Mouse (Mus musculus) forelimb bud, embryonic 11.5 days (tissue): Measurements from ENCODE around the gene Nip7.
A peak's percentile ranks its signal among the peaks of the same experiment; 100 is the strongest.
"Not testable (repeated sequence)": the region's sequence is repeated elsewhere in the genome, so short reads cannot be mapped to it uniquely, and the experiment has no call there.

Experiments used
- DNase-seq: peaks from one replicate; pipeline ENCODE4 v3.0.0-alpha.2; 2012; ENCODE audit warnings: low read depth, low spot score

Nip7 gene

DNA sequence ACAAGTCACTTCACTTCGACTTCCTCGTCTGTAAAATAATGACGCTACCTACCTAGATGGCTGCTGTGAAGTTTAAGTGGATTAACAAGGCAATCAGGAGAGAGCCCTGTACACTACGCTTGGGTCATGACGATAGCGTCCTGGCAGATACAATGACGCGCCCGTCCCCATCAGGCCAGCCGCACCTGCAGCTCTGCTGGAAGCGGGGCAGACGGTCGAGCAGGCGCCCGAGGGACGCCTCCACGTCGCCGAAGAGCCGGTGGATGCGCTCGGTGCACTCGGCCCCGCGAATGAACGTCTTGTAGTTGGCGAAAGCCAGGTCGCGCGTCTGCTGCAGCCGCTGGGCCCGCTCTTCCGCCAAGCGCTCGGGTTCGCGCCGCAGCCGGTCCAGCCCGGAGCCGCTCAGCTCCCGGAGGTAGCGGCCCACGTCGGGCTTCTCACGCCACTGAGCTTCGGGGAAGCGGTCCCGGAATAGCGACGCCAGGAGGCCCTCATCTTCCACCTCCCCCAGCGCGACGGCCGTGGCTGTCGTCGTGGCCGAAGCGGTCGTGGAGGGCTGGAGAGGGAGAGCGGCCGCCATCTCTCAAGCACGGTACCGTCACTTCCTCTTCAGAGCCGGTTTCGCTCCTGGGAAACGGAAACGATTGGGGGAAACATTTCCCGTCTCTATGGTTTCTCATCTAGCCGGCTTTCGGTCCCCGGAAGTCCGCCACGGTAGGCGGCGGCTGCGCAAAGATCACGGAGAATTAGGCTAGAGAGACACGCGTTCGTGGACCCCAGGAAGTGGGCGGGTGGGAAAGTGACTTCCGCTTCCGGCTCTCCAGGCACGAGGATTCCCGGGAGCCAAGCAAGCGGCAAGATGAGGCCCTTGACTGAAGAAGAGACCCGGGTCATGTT lies at the start of gene Nip7, which contains the start of gene Cog8:
TSS of gene Nip7 (plus strand) at position 802 of the 897 bp plus-strand sequence.
TSS of gene Cog8 (minus strand) at position 614 of the 897 bp plus-strand sequence.
- DNase-seq: peak; percentile 98

DNA sequence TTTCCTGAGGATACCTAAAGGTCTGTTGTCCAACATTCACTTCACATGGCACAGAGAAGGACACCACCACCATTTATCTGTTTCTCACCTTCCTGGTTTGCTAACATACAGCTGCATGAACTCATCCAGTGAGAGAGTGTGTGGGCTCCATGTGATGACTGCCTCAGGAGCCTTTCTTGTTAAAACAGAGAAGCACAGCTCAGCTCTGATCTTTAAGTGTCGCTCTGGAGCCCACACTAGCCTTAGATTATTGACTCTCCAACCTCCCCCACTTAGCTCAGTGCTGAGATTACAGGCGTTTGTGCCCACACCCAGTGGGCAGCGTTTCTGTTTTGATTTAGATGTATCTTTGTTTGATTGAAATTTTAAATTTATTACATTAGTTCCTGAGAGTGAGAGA lies 48.9 kb upstream of the Nip7 start:
- no peak for DNase-seq

DNA sequence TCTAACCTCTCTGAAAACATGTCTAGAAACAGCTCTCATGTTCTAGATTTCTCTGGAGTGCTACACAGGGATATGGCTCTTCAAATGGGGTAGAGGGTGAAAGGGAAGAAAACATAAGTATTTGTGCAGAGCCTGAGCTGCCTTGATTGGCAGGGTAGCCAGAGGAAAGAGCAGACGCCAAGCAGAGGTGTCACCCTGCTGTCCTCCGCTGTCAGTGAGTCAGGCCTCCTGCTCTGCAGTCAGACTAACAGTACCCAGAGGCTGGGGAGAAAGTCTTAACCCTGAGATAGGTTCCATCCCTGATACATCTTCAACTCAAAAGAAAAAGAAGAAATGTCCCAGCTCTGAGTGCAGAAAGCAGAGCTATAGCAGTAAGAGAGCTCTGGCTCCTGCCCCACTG lies 44.0 kb upstream of the Nip7 start:
- no peak for DNase-seq

DNA sequence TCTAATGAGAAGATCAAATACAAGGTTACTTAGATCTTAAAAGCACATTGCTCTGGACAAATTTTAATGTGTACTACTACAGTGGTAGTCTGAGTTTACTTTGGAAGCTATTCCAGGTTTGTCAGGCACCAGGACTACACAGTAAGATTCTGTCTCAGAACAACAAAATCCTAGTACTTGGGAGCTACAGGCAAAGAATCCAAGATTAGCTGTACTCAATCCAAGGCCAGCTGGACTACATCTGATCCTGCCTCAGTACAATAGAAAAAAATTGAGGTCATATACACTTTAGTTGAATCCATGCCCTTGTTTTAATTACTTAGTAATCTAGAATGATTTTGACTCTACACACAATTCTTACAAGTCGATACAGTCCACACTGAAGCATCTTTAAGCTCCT lies 41.8 kb upstream of the Nip7 start:
- no peak for DNase-seq

DNA sequence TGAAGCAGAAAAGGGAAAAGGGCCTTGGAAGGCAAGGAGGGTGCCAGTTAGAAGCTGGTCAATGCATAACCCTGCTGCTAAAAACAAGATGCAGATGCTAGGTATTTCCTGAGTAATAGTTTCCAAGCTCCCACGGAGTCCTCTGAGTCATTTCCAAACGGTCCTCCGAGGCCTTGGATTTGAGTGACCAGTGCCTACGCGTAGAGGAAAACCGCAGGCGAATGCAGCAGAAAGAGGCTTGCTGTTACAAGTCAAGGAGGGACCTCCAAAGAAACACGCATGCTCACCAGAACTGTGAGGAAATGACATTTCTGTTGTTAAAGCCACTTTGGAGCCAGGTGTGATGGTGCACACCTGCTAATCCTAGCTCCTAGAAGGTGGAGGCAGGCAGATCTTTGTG lies 33.2 kb upstream of the Nip7 start:
- no peak for DNase-seq

DNA sequence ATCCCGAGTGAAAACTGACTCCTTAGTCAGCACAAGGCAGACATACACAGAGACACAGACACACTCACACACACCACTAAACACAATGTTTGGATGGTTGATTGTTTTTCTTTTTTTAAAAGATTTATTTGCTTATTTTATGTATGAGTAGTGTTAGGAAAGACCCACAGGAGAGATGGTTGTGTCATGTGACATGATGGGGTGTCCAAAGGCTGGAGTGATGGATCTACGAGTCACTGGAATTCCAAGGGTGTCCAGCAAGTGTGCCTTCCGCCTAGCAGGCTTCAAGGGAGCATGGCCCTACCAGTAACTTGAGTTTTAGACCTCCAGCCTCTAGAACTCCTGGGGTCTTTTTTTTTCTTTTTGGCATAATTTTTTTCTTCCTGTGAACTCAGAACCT lies 27.4 kb upstream of the Nip7 start:
- DNase-seq: no peak

DNA sequence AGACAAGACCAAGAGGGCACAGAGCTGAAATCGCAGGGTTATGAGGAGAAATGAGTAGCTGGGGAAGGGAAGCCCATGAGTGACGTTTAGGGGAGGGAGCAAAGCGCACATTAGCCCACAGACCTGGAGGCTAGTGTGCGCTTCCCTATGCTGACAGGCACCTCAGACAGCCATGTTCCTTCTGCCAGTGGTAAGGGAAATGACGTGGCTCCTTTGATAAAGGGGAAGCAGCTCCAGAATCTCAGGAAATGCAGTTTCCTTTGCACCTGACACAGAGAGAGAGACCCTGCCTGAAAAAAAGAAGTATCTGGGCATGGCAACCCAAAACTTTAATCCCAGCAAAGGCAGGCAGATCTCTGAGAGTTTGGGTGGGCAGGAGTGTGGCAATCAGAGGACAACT lies 26.6 kb upstream of the Nip7 start:
- DNase-seq: no peak

DNA sequence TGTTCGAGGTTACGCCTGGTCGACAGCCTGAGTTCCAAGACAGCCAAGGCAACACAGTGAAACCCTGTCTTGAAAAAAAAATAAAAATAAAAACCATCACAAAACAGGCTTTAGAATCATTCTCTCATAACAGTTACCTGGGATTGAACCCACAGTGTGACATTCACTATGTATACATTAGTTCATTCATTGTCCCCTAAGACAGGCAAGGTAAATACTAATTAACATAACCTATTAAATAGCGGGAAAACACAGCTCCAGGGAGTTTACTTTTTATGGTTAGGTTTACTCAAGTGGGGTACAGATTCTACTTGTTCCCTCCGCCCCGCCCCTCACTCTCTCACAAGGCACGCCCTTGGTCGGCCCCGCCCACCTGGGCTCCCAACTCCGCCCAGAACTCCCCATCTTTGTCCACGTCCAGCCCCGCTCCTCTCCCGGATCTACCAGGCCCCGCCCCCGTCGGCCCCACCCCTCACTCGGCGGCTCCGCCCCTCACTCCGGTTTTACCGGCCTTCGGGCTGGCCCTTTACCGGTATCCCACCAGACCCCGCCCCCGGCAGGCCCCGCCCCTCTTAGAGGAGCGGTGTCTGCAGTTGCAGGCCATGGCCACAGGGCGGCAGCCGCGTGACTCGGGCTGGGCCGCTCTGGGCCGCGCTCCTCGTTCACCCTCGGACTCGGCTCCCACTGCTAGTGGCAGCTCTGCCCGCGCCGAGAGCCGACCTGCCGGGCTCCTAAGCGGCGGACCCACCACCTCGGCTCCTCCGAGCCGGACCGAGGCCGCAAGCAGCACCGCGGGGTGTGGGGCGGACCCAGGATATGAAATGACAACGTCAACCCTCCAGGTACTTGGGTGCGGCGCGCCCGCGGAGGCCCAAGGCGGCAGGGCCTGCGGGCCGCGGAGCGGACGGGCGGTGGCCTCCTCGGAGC lies 25.8 kb upstream of the Nip7 start, which contains the start of gene Vps4a:
TSS of gene Vps4a (plus strand) at position 573 of the 927 bp plus-strand sequence.
- peak; percentile 91 for DNase-seq

DNA sequence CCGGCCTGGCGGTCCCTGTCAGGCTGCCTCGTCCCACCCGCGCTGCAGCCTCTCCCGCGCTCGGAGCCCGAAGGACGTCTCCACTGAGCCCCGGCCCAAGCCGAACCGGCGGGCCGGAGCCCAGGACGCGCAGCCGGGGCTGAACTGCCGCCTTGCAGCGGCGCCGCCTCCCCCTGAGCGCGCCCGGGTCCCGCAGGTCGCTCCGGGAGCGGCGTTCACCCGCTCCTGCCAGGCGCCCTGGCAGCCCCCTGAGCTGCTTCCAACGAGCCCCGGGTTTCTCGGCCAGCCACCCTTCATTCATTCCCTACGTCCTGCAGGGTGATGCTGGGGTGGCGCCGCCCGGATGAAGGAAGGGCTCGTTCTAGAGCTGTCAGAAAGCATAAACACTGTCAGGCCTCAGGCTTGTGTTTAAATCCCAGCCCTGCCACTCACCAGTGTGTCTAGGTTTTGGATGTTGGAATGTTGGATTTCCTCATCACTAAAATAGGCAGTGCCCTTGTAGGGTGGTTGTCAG lies 25.0 kb upstream of the Nip7 start:
- DNase-seq: no peak

DNA sequence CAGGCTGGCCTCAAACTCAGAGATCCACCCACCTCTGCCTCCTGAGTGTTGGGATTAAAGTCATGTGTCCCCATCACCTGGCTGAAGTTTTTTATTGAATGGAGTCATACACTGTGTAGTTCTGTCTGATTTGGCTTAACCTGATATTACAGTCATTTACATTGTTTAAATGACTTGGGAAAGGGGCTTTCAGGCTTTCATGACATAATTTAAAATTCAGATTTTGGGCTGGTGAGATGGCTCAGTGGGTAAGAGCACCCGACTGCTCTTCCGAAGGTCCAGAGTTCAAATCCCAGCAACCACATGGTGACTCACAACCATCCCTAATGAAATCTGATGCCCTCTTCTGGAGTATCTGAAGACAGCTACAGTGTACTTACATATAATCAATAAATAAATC lies 23.1 kb upstream of the Nip7 start:
- not testable (repeated sequence) for DNase-seq

DNA sequence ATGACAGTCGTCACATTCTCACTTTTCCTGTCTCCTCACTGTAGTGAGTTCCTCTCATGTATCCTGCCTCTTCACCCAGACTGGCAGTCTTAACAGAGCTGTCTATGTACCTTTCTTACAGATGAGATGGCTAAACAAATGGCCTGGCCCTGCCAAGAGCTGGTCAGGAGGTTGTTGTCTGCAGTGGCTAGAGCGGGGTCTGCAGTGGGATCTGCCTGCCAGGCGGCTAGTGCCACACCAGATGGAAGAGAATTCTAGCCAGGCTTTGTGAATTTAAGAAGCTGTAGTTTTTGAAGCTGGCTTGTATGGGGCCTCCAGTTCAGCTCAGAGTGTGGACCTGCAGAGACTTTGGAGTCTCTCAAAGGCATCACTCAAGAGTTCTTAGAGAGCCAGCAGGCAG lies 21.0 kb upstream of the Nip7 start:
- DNase-seq: no peak

DNA sequence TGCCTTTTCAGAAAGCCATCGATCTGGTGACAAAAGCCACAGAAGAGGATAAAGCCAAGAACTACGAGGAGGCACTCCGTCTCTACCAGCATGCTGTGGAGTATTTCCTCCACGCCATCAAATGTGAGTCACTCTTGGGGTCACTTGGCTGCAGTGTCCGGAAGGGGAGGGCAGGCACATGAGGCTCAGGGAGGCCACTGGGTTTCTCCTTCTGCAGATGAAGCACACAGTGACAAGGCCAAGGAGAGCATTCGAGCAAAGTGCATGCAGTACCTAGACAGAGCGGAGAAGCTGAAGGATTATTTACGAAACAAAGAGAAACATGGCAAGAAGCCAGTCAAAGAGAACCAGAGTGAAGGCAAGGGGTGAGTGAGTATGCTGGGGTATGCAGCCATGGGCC lies 20.1 kb upstream of the Nip7 start:
- DNase-seq: no peak

DNA sequence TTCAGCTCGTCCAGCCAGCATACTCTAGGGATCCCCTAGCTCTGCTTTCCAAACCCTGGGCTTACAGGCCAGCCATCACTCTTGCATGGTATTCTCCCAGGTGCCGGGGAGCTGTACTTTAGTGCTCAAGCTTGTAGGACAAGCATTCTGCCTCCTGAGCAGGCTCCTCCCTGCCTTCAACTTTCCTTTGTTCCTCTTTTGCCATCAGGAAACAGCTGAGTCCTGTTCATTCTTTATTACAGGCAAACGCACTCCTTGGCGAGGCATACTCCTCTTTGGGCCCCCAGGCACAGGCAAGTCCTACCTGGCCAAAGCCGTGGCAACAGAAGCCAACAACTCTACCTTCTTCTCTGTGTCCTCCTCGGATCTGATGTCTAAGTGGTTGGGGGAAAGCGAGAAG lies 16.0 kb upstream of the Nip7 start:
- DNase-seq: no peak

DNA sequence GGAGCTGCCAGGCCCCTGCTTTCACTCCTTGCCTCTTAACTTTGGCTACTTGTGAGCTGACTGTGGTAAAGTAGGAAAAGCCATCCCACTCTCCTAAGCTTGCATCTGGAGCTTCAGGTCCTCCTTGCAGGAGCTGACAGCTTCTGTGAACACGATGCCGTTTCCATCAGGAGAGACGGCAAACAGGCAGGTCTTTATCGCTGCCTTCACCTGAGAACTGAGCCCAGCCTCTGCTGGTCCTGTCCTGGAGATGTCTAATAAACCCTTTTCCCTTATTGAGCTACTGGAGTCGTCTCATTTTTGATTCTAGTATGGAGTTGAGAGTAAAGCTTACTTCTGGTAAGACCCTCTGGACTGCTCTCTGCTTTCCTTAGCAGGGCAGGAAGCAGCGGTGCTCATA lies 11.2 kb upstream of the Nip7 start:
- DNase-seq: no peak

DNA sequence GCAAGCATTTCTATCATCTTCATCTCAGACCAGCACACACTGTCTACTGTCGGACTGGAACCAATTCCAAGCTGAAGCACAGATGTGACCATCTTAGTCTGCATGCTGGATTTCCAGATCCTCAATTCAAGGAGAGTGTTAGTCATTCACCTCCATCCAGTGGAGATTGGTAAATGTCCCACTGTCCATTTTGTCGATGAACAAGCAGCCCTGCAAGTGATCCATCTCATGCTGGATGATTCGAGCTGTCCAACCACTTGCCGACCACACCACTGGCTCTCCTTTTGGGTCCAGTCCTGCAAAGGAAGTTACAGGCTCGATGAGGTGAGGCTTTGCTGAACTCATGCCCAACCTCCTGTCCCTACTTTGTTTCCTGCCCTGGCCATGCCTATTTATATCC lies 9.7 kb upstream of the Nip7 start:
- no peak for DNase-seq

DNA sequence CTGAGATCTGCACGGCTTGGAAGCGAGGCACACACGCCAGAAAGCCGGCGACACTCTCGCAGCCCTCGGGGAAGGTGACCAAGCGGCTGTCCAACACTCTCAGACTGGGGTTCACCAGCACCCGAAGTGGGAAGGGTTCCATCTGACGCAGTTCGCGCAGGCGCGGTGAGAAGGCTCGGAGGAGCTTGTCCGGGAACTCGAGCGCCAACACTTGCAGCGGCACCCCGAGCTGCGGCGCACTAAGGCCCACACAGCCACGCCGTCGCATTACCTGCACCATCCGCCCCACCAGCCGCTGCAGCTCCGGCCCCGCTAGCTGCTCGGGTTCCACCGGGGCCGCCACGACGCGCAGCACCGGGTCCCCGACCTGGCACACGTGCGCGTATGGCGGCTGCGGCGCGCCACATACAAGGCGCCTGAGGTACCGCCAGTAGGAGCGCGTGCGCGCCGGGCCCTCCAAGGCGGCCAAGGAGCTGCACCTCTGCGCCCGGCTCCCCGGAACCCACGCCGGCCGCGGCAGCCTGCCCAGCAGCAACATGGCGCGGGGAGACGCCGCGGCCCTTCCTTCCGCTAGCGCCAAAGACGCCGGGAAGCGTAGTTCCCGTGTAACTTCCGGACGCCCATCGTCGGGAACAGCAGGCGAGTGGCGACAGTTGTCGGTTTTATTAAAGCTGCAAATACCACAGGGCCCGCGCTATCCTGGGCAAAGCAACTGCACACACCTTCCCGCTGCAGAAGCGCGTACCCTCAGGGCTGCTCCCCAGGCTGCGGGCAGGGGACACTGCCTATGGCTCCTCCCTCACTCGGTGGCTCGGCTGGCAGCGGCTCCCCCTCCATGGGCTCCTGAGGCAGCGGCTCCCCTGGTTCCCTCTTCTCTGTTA lies 8.4 kb upstream of the Nip7 start, which contains the start of gene Pdf:
TSS of gene Pdf (minus strand) at position 554 of the 881 bp plus-strand sequence.
- DNase-seq: peak; percentile 60

DNA sequence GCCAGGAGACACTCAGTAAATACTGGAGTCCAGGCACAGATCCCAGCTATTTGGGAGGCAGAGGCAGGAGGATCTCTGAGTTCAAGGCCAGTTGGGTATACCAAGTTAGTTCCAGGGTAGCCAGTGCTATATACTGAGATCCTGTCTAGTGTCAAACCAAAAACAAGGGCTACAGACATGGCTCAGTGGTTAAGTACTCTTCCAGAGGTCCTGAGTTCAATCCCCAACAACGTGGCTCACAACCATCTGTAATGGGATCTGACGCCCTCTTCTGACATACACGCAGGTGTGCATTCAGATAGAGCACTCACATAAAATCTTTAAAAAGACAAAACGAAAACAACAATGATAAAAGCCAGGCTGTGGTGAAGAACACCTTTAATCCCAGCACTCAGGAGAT lies 7.2 kb upstream of the Nip7 start:
- DNase-seq: no peak

DNA sequence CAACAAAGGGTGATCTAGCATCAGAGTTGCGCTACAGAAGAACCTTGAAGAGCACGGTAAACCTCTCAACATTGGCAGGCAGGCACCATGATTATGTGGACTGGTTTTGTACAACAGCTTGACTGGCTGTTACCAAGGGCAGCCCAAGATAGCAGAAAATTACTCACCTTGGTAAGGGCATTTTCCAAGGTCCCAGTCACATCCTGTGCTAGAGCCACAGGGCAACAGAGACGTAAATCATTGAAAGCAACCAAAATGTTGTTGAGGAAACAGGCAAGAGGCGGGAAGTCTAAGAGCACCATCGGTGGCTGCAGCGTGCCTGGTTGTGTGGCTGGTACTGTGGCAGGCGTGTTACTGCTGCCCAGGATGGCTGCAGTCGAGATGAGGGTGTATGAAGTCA lies 4.6 kb upstream of the Nip7 start:
- no peak for DNase-seq

DNA sequence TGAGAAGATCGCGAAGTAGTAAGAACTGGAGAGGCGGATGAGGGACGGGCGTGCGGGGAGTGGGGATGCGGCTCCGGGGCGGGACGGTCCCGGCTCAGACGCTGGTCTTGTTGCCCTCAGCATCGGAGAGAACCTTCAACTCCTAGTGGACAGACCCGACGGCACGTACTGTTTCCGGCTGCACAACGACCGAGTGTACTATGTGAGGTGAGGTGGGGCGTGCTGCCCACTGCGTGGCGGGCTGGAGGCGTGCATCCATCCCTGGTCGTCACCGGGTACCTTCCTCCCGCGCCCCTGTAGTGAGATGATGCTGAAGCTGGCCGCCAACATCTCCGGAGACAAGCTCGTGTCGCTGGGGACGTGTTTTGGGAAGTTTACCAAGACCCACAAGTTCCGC lies 294 bp downstream of the Nip7 start:
- DNase-seq: no peak

DNA sequence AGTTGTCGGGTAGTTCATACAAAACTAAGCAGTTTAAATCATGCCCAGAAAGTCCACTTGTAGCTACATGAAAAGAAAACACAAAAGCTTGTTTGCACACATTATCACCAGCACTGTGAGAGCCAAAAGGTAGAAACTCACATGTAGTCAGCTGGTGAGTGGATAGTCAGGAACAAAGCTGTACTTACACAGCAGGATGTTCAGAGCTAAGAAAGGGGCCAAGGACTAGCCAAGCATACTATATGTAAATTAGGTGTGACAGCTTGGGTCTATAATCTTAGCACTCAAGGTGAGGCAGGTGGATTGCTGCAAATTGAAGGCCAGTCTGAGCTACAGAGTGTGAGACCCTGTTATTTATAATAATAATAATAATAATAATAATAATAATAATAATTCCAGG lies 5.9 kb downstream of the Nip7 start:
- no peak for DNase-seq
